Mouse (Mus musculus) C2C12 (cell line): ENCODE measurements at regions not wholly inside any gene's neighbourhood (a gene's known extent, or its start where the extent isn't known, plus 50 kb on each side); places are given as distances from the start of the nearest gene placed in this dataset.

Source experiments
- CTCF ChIP-seq: IDR thresholded peaks from one replicate; pipeline ENCODE4 v1.5.1; 2011; ENCODE audit not compliant: control insufficient read depth, insufficient read depth, insufficient read length
- MAX ChIP-seq: IDR thresholded peaks from one replicate; pipeline ENCODE4 v1.6.1; 2011; ENCODE audit warnings: mild to moderate bottlenecking, control low read depth
- MYOD1 ChIP-seq: IDR thresholded peaks from one replicate; pipeline ENCODE4 v1.6.1; 2011; ENCODE audit warnings: low read depth; ENCODE audit not compliant: control insufficient read depth, insufficient read length

- TF ChIP-seq CTCF (no peak), MYOD1 (no peak), MAX (no peak)
Measured at GRCm38 (mm10) chr8:117852521-117852920, 50.8 kb upstream of the Mphosph6 start.
